Mouse (Mus musculus) effector memory CD4-positive, alpha-beta T cell, adult 5 months (primary cell): ENCODE results near the gene Gm7951. TPM values are rescaled to one million over a fixed set of nuclear protein-coding genes. Genes with fewer than 3 reads are reported as not detected.

ENCODE experiments used
- polyA plus RNA-seq: library from polyadenylated mRNA; unstranded; fragments of 100-300 nt; shearing (Covaris generic); gene quantifications from one replicate; pipeline ENCODE4 v1.2.1, GENCODE M21; 2017

The Gm7951 gene
- not detected for polyA plus RNA-seq

DNA sequence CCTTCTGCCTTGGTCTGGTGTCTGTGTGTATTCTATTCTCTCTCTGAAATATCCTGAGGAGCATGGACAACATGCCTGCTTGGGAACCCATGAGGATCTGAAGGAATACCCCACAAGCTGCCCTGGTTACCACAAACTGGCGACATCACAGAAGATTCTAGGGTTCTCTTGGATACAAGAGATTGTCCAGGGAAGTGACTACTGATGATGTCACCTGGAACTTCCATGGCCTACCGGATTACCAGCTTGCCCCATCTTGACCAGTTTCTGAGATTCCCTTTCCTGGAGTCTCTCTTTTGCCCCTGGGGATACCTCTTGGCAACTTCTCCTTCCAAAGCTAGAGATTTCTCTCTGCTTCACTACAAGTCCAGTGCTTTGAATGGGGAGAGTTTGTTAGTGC lies at the start of gene Gm7951:
Gene Gm7951, minus strand, starts transcription at position 101 of the 400 bp plus-strand sequence.

DNA sequence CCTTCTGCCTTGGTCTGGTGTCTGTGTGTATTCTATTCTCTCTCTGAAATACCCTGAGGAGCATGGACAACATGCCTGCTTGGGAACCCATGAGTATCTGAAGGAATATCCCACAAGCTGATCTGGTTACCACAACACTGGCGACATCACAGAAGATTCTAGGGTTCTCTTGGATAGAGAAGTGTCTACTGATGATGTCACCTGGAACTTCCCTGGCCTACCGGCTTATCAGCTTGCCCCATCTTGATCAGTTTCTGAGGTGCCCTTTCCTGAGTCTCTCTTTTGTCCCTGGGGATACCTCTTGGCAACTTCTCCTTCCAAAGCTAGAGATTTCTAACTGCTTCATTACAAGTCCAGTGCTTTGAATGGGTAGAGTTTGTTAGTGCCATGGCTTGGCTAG lies 45.4 kb upstream of the Gm7951 start, which contains the start of gene Gm17027:
Gene Gm17027, minus strand, starts transcription at position 101 of the 400 bp plus-strand sequence.

Other genes starting within 250 kb of the Gm7951 start
- gene Gm7980, start 210.1 kb downstream of the Gm7951 start, polyA plus RNA-seq: not detected
- gene 1700049E17Rik1, start 192.4 kb downstream of the Gm7951 start, polyA plus RNA-seq: not detected
- gene 1700024B05Rik, start 173.4 kb downstream of the Gm7951 start, polyA plus RNA-seq: not detected
- gene Gm6401, start 149.4 kb downstream of the Gm7951 start, polyA plus RNA-seq: not detected
- gene Gm3543, start 134.0 kb downstream of the Gm7951 start, polyA plus RNA-seq: not detected
- not detected for gene Gm17027, start 45.3 kb upstream of the Gm7951 start, polyA plus RNA-seq
- gene Gm3573, start 73.4 kb upstream of the Gm7951 start, polyA plus RNA-seq: not detected
- not detected for gene Gm17026, start 142.7 kb upstream of the Gm7951 start, polyA plus RNA-seq
- gene Gm9611, start 180.0 kb upstream of the Gm7951 start, polyA plus RNA-seq: not detected
- not detected for gene Gm7995, start 192.8 kb upstream of the Gm7951 start, polyA plus RNA-seq